Mouse (Mus musculus) neural tube, embryonic 12.5 days (tissue): ENCODE measurements around the gene Suclg1. TPM values are rescaled to one million over a fixed set of nuclear protein-coding genes. Genes with fewer than 3 reads are reported as not detected.

Experiments
- ATAC-seq: fragments of 200-750 bp; cut with Nextera tagmentation; 2 replicates; pipeline ENCODE4 v1.8.0; 2017; ENCODE audit warnings: low read depth, mild to moderate bottlenecking, moderate TSS enrichment, moderate library complexity; ENCODE audit not compliant: low FRiP score
- H3K27ac ChIP-seq: fragments of 300-500 bp; sonication (generic); 2 replicates; pipeline ENCODE4 v1.5.1; 2016
- H3K27me3 ChIP-seq: fragments of 300-500 bp; sonication (generic); replicated peaks from 2 replicates; pipeline ENCODE4 v1.6.1; 2016; ENCODE audit warnings: mild to moderate bottlenecking
- H3K36me3 ChIP-seq: fragments of 300-500 bp; sonication (generic); 2 replicates; pipeline ENCODE4 v1.6.1; 2016; ENCODE audit warnings: mild to moderate bottlenecking
- H3K4me1 ChIP-seq: fragments of 300-500 bp; sonication (generic); 2 replicates; pipeline ENCODE4 v1.6.1; 2016
- H3K4me2 ChIP-seq: fragments of 300-500 bp; sonication (generic); replicated peaks from 2 replicates; pipeline ENCODE4 v1.6.1; 2016; ENCODE audit warnings: mild to moderate bottlenecking
- H3K4me3 ChIP-seq: fragments of 300-500 bp; sonication (generic); 2 replicates; pipeline ENCODE4 v1.5.1; 2016
- H3K9ac ChIP-seq: fragments of 300-500 bp; sonication (generic); 2 replicates; pipeline ENCODE4 v1.6.1; 2016; ENCODE audit warnings: mild to moderate bottlenecking
- H3K9me3 ChIP-seq: fragments of 300-500 bp; sonication (generic); 2 replicates; pipeline ENCODE4 v1.6.1; 2016; ENCODE audit warnings: mild to moderate bottlenecking
- WGBS: fragments of 180-500 bp; shearing (Covaris S2); methylation state at CpG from one replicate; pipeline ENCODE4 v1.1.7; 2016; 5-methylcytosine and 5-hydroxymethylcytosine counted together
- polyA plus RNA-seq: library from polyadenylated mRNA; unstranded; fragments of >200 nt; fragmentation: Nextera tagmentation; extraction: Ambion mirVana; gene quantifications from 2 replicates; pipeline ENCODE4 v1.2.1, GENCODE M21; 2016

Suclg1 gene
- polyA plus RNA-seq: 133 and 138 TPM in 2 replicates

- Histone ChIP-seq H3K4me2 (peak within 1 kb of the TSS; percentile 78), H3K4me3 (peak within 1 kb of the TSS; percentile 76), H3K36me3 (no peaks in the 10 kb centered on the region), H3K9ac (peak within 1 kb of the TSS; percentile 94), H3K9me3 (no peaks in the 10 kb centered on the region), H3K27me3 (no peaks in the 10 kb centered on the region), H3K4me1 (peaks cover 10% of the 10 kb centered on the region), H3K27ac (peak within 1 kb of the TSS; percentile 23; the same call in 1 of the 2 replicates)
- under 1% methylated on average over 58 of the region's 58 CpGs for WGBS
- peak; percentile 96 for ATAC-seq
Measured at GRCm38 (mm10) chr6:73248237-73249048, at the start of gene Suclg1. TSS of gene Suclg1 (plus strand) at chr6:73248382.

DNA sequence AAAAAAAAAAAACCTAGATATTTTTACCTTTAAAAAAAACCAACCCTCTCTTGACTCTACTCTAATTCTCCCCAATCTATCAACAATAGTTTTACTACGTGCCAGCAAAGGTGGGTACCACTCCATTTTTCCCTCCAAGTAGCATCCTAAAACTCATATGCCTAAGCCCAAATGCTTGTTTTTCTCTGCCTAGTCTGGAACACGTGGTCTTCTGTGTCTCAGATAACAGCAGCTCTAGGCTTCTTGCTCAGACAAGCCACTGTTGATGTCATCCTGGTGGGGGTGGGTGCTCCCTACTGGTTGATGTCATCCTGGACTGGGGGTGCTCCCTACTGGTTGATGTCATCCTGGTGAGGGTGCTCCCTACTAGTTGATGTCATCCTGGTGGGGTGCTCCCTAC, 44.5 kb upstream of the Suclg1 start:
- H3K9me3 ChIP-seq: no peaks in the 10 kb centered on the region
- H3K9ac ChIP-seq: no peak overlapping the region
- H3K36me3 ChIP-seq: no peaks in the 10 kb centered on the region
- no peak for ATAC-seq
- H3K27me3 ChIP-seq: no peaks in the 10 kb centered on the region
- no peak overlapping the region for H3K27ac ChIP-seq
- 87% methylated on average over 2 of the region's 2 CpGs for WGBS
- H3K4me1 ChIP-seq: no peaks in the 10 kb centered on the region
- H3K4me3 ChIP-seq: no peak overlapping the region
- H3K4me2 ChIP-seq: no peak overlapping the region

- H3K9ac ChIP-seq: no peak overlapping the region
- no peak overlapping the region for H3K27ac ChIP-seq
- H3K36me3 ChIP-seq: no peaks in the 10 kb centered on the region
- no peak overlapping the region for H3K4me3 ChIP-seq
- H3K9me3 ChIP-seq: no peaks in the 10 kb centered on the region
- WGBS: 81% methylated on average over 4 of the region's 4 CpGs
- no peaks in the 10 kb centered on the region for H3K4me1 ChIP-seq
- ATAC-seq: no peak
- no peaks in the 10 kb centered on the region for H3K27me3 ChIP-seq
- no peak overlapping the region for H3K4me2 ChIP-seq
Measured at GRCm38 (mm10) chr6:73204937-73205336, 43.2 kb upstream of the Suclg1 start.

DNA sequence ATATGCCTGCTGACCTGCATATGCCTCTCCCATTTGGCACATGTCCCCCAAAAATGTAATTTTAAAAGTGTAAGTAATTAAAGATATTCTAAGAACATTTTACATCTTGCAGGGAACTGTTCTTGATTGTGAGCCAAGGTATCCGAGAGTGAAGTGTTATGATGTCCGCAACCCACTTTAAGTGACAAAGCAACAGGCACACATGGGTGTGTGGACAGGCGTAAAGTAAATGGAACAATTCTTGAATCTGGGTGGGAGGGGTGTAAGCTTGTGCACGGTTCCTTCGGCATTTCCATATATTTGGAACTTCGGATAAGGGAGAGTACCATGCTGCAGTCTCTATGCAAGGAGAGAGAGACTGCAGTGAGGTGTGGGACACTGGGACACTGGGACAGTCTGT, 38.6 kb upstream of the Suclg1 start:
- H3K9me3 ChIP-seq: no peaks in the 10 kb centered on the region
- H3K36me3 ChIP-seq: no peaks in the 10 kb centered on the region
- ATAC-seq: no peak
- 93% methylated on average over 6 of the region's 6 CpGs for WGBS
- no peaks in the 10 kb centered on the region for H3K27me3 ChIP-seq
- no peak overlapping the region for H3K4me2 ChIP-seq
- H3K4me3 ChIP-seq: no peak overlapping the region
- H3K9ac ChIP-seq: no peak overlapping the region
- H3K4me1 ChIP-seq: no peaks in the 10 kb centered on the region
- no peak overlapping the region for H3K27ac ChIP-seq

- no peak overlapping the region for H3K4me3 ChIP-seq
- H3K4me2 ChIP-seq: no peak overlapping the region
- no peak overlapping the region for H3K27ac ChIP-seq
- H3K27me3 ChIP-seq: no peaks in the 10 kb centered on the region
- no peaks in the 10 kb centered on the region for H3K9me3 ChIP-seq
- H3K36me3 ChIP-seq: no peaks in the 10 kb centered on the region
- ATAC-seq: no peak
- WGBS: 90% methylated on average over 4 of the region's 4 CpGs
- no peak overlapping the region for H3K9ac ChIP-seq
- H3K4me1 ChIP-seq: no peaks in the 10 kb centered on the region
Measured at GRCm38 (mm10) chr6:73210445-73210972, 37.7 kb upstream of the Suclg1 start.

GRCm38 (mm10) chr6:73211036-73211435, 37.1 kb upstream of the Suclg1 start:
- no peak overlapping the region for H3K9ac ChIP-seq
- no peaks in the 10 kb centered on the region for H3K36me3 ChIP-seq
- H3K9me3 ChIP-seq: no peaks in the 10 kb centered on the region
- no peak overlapping the region for H3K4me3 ChIP-seq
- H3K4me2 ChIP-seq: no peak overlapping the region
- no peaks in the 10 kb centered on the region for H3K4me1 ChIP-seq
- H3K27me3 ChIP-seq: no peaks in the 10 kb centered on the region
- ATAC-seq: no peak
- H3K27ac ChIP-seq: no peak overlapping the region
- 91% methylated on average over 3 of the region's 3 CpGs for WGBS

- no peak overlapping the region for H3K9ac ChIP-seq
- ATAC-seq: no peak
- H3K27ac ChIP-seq: no peak overlapping the region
- no peak overlapping the region for H3K4me3 ChIP-seq
- no peaks in the 10 kb centered on the region for H3K36me3 ChIP-seq
- no peaks in the 10 kb centered on the region for H3K9me3 ChIP-seq
- H3K4me2 ChIP-seq: no peak overlapping the region
- no peaks in the 10 kb centered on the region for H3K27me3 ChIP-seq
- no peaks in the 10 kb centered on the region for H3K4me1 ChIP-seq
Measured at GRCm38 (mm10) chr6:73211602-73212001, 36.6 kb upstream of the Suclg1 start.

GRCm38 (mm10) chr6:73221189-73221957, 26.8 kb upstream of the Suclg1 start, which contains the start of gene Dnah6:
TSS of gene Dnah6 (minus strand) at chr6:73221651.
- peak; percentile 99 for ATAC-seq
- H3K9ac ChIP-seq: no peak within 1 kb of the TSS
- 33% methylated on average over 25 of the region's 25 CpGs for WGBS
- H3K36me3 ChIP-seq: no peaks in the 10 kb centered on the region
- no peak within 1 kb of the TSS for H3K27ac ChIP-seq
- H3K4me3 ChIP-seq: peak within 1 kb of the TSS; percentile 35
- H3K4me2 ChIP-seq: peak within 1 kb of the TSS; percentile 64
- H3K9me3 ChIP-seq: no peaks in the 10 kb centered on the region
- no peaks in the 10 kb centered on the region for H3K27me3 ChIP-seq
- H3K4me1 ChIP-seq: peaks cover 3% of the 10 kb centered on the region

DNA sequence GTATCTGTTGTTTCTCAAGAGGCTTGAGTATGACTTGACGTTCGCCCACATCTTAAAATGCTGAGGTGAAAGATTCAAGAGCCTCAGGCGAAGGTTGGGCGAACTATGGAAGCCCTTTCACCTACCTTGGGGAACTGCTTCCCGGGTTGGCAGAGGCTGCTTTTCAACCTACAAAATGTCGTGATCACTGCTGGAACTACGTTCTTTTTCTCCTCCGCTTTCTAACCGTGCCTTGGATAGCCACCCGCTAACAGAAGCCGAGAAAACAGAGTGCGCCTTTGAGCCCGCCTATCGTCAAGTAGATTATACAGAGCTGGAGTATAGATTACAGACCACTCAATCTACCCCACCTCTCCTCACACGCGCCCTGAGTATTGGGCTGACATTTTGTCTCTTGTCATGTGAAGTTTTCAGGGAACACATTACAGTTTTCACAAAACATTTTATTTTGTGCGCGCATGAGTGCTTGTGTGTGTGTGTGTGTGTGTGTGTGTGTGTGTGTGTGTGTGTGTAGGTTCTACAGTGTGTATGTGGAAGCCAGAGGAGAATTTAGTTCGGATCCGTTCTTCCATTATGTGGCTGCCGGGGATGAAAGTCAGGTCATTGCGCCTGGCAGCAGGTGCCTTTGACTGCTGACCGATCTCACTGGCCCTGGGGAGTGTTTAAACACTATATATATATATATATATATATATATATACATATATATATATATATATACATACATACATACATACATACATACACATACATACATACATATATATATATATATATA, 26.0 kb upstream of the Suclg1 start:
- ATAC-seq: peak; percentile 79
- Histone ChIP-seq H3K9ac (no peak overlapping the region), H3K27me3 (no peaks in the 10 kb centered on the region), H3K4me2 (peak overlapping the region; percentile 64), H3K9me3 (no peaks in the 10 kb centered on the region), H3K4me1 (peaks cover 3% of the 10 kb centered on the region), H3K36me3 (no peaks in the 10 kb centered on the region), H3K27ac (no peak overlapping the region), H3K4me3 (peak overlapping the region; percentile 35)
- 28% methylated on average over 23 of the region's 23 CpGs for WGBS

- ATAC-seq: no peak
- Histone ChIP-seq H3K4me1 (peaks cover 3% of the 10 kb centered on the region), H3K27ac (no peak overlapping the region), H3K4me3 (no peak overlapping the region), H3K9me3 (no peaks in the 10 kb centered on the region), H3K4me2 (peak overlapping the region; percentile 25; the same call in 1 of the 2 replicates), H3K36me3 (no peaks in the 10 kb centered on the region), H3K9ac (no peak overlapping the region), H3K27me3 (no peaks in the 10 kb centered on the region)
- WGBS: 21% methylated on average over 10 of the region's 10 CpGs
Measured at GRCm38 (mm10) chr6:73222841-73223526, 25.2 kb upstream of the Suclg1 start.

GRCm38 (mm10) chr6:73227376-73228158, 20.6 kb upstream of the Suclg1 start:
- no peak for ATAC-seq
- H3K4me1 ChIP-seq: peaks cover 3% of the 10 kb centered on the region

More at GRCm38 (mm10) chr6:73227376-73228158, 20.6 kb upstream of the Suclg1 start:
- 53% methylated on average over 10 of the region's 10 CpGs for WGBS
- Histone ChIP-seq H3K4me3 (no peak overlapping the region), H3K27ac (no peak overlapping the region), H3K9me3 (no peaks in the 10 kb centered on the region), H3K36me3 (no peaks in the 10 kb centered on the region), H3K27me3 (no peaks in the 10 kb centered on the region), H3K9ac (no peak overlapping the region), H3K4me2 (no peak overlapping the region)
